Mouse (Mus musculus) left cerebral cortex, adult 18-20 months (tissue): Measurements from ENCODE around the gene Chid1. TPM values are rescaled to one million over a fixed set of nuclear protein-coding genes. Genes with fewer than 3 reads are reported as not detected.

ENCODE experiments used
- total RNA-seq, 2 experiments: library from RNA; stranded (reverse); gene quantifications; 2 replicates each; pipeline ENCODE4 v1.2.3; 2021

Chid1 gene
- total RNA-seq, 2 experiments from 2014 or later = 60.4 to 72.2 TPM

Other genes with a start within 250 kb of the Chid1 start
- gene Drd4, start 247.9 kb downstream of the Chid1 start, total RNA-seq = under 1 TPM; 0.33 to 0.66 TPM
- gene Deaf1, start 212.2 kb downstream of the Chid1 start, total RNA-seq = 10 to 100 TPM; 62.8 to 70.5 TPM
- 10 to 100 TPM; 24.6 to 34.6 TPM for gene Tmem80, start 212.1 kb downstream of the Chid1 start, total RNA-seq
- gene Eps8l2, start 201.0 kb downstream of the Chid1 start, total RNA-seq = 1 to 10 TPM; 3.5 to 6.3 TPM
- gene Taldo1, start 147.7 kb downstream of the Chid1 start, total RNA-seq = 100 to 1,000 TPM in 1 of 2 experiments, 10 to 100 TPM in 1; 96.6 to 104 TPM
- gene Gatd1, start 125.7 kb downstream of the Chid1 start, total RNA-seq = 10 to 100 TPM; 40.4 to 45.1 TPM
- gene Cend1, start 110.4 kb downstream of the Chid1 start, total RNA-seq = 100 to 1,000 TPM; 274 to 309 TPM
- 100 to 1,000 TPM; 251 to 254 TPM for gene Slc25a22, start 102.0 kb downstream of the Chid1 start, total RNA-seq
- gene Pidd1, start 95.8 kb downstream of the Chid1 start, total RNA-seq = 1 to 10 TPM; 1.1 to 1.4 TPM
- gene Rplp2, start 92.5 kb downstream of the Chid1 start, total RNA-seq = 100 to 1,000 TPM; 555 to 600 TPM
- gene Pnpla2, start 84.7 kb downstream of the Chid1 start, total RNA-seq = 10 to 100 TPM; 23.6 to 24.8 TPM
- gene Cracr2b, start 78.8 kb downstream of the Chid1 start, total RNA-seq = 1 to 10 TPM; 3.7 to 4.5 TPM
- 10 to 100 TPM; 28.9 to 29.1 TPM for gene Cd151, start 72.5 kb downstream of the Chid1 start, total RNA-seq
- gene Polr2l, start 64.7 kb downstream of the Chid1 start, total RNA-seq = 10 to 100 TPM; 36.6 to 41.6 TPM
- gene Tspan4, start 64.6 kb downstream of the Chid1 start, total RNA-seq = 10 to 100 TPM; 10.3 to 11.6 TPM
- 100 to 1,000 TPM; 198 to 218 TPM for gene Ap2a2, start 22.3 kb upstream of the Chid1 start, total RNA-seq
- gene Muc6, start 115.5 kb upstream of the Chid1 start, total RNA-seq = not detected
- gene Muc2, start 150.5 kb upstream of the Chid1 start, total RNA-seq = under 1 TPM; 0.14 to 0.28 TPM
- gene Muc5ac, start 249.1 kb upstream of the Chid1 start, total RNA-seq = not detected